In the genomic region with DNA sequence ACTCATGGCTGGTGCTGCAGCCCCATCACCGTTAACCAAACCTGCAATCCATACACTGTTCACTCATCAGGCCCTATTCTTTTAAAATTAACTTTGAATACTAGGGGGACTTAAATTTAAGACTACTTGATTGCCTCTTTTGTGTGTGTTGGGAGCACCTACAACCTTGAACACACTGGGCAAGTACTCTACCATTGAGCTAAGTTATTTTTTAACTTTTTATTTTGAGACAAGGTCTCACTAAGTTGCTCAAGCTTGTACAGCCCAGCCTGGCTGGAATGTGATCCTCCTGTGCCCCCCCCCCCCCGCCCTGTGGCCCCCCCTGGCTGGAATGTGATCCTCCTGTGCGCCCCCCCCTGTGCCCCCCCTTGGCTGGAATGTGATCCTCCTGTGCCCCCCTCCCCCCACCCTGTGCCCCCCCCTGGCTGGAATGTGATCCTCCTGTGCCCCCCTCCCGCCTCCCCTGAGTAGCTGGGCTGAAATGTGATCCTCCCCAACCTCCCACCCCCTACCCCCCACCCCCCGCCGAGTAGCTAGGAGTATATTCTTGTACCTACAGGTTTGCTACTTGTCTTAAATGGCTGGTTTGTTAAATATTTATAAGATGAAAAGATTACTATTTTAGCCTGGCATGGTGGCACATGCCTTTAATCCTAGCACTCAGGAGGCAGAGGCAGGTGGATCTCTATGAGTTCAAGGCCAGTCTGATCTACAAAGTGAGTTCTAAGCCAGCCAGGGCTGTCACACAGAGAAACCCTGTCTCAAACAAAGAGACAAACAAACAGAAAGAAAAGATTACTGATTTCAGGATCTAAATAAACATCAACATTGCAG, we compare ENCODE assay signal across 21 mouse cellular contexts. TPM values are rescaled to one million over a fixed set of nuclear protein-coding genes. Genes with fewer than 3 reads are reported as not detected.
DNase-seq lines count a peak whose midpoint lies in the region; ATAC-seq lines count a peak whose summit lies in the region.
"Had no signal": no experiment of that assay in that cellular context is flagged by ENCODE, and none has a peak within 500 bp of the region (broad histone marks: within the 10 kb centered on the region; RNA-seq: fewer than 3 reads in every experiment).

No protein-coding gene starts in this region.

- H3K9me3 ChIP-seq in forebrain, embryonic 15.5 days, result no peaks in the 10 kb centered on the region
- H3K9me3 ChIP-seq in heart, embryonic 10.5 days, result no peaks in the 10 kb centered on the region
- H3K9me3 ChIP-seq: embryonic facial prominence, embryonic 13.5 days; neural tube, embryonic 13.5 days had no signal

- H3K27ac ChIP-seq in forebrain, embryonic 15.5 days (replicated peaks), result no peak overlapping the region
- H3K27ac ChIP-seq in heart, embryonic 10.5 days, result no peak overlapping the region
- H3K27ac ChIP-seq: embryonic facial prominence, embryonic 13.5 days; layer of hippocampus, adult 2 months; left cerebral cortex, adult 2 months; midbrain, embryonic 12.5 days; neural tube, embryonic 13.5 days had no signal

- no peaks in the 10 kb centered on the region for H3K4me1 ChIP-seq in forebrain, embryonic 15.5 days
- H3K4me1 ChIP-seq in heart, embryonic 10.5 days, result no peaks in the 10 kb centered on the region
- H3K4me1 ChIP-seq: embryonic facial prominence, embryonic 13.5 days; midbrain, embryonic 12.5 days; neural tube, embryonic 13.5 days had no signal

- WGBS in forebrain, embryonic 15.5 days, result 65% methylated on average over 6 of the region's 6 CpGs
- WGBS in heart, embryonic 10.5 days, result 61% methylated on average over 4 of the region's 6 CpGs

- no peak overlapping the region for H3K4me2 ChIP-seq in forebrain, embryonic 15.5 days (replicated peaks)
- H3K4me2 ChIP-seq: embryonic facial prominence, embryonic 13.5 days; midbrain, embryonic 12.5 days; neural tube, embryonic 13.5 days had no signal

- no peak overlapping the region for H3K4me3 ChIP-seq in forebrain, embryonic 15.5 days
- no peak overlapping the region for H3K4me3 ChIP-seq in heart, embryonic 10.5 days
- H3K4me3 ChIP-seq: embryonic facial prominence, embryonic 13.5 days; layer of hippocampus, adult 2 months; left cerebral cortex, adult 2 months; midbrain, embryonic 12.5 days; neural tube, embryonic 13.5 days had no signal

- ATAC-seq in forebrain, embryonic 15.5 days (replicated peaks), result no peak
- no peak for ATAC-seq in megakaryocyte, adult 5-6 weeks (ENCODE audit: poor library complexity, severe bottlenecking)
- ATAC-seq: inflammation-experienced regulatory T-cells, adult 6 months had no signal

- DNase-seq in embryo, embryonic 9.5 days (ENCODE audit: extremely low spot score), result peak; percentile 12
- no peak for DNase-seq in embryo, embryonic 10.5 days (ENCODE audit: low spot score)
- peak; percentile 57 for DNase-seq in R1 (ENCODE audit: low read depth, low spot score)
- peak; percentile 81 for DNase-seq in kidney, adult 9 months
- peak; percentile 59 to 73 for DNase-seq in kidney, postnatal 36 days
- DNase-seq in heart, embryonic 10.5 days (ENCODE audit: low spot score), result no peak
- DNase-seq: cerebellum, postnatal 10 days; heart, adult 18-20 months; lung, adult 2 months; lung, postnatal 36 days; right cerebral cortex, postnatal 25 days; thymus, postnatal 25 days had no signal

- H3K36me3 ChIP-seq in forebrain, embryonic 15.5 days, result no peaks in the 10 kb centered on the region
- 0 out of 2 replicates have a peak, but pooled peaks cover 11% of the 10 kb centered on the region for H3K36me3 ChIP-seq in heart, embryonic 10.5 days

- no peak overlapping the region for H3K9ac ChIP-seq in forebrain, embryonic 15.5 days (replicated peaks)
- H3K9ac ChIP-seq: embryonic facial prominence, embryonic 13.5 days; midbrain, embryonic 12.5 days; neural tube, embryonic 13.5 days had no signal

- H3K27me3 ChIP-seq in forebrain, embryonic 15.5 days, result no peaks in the 10 kb centered on the region
- H3K27me3 ChIP-seq in heart, embryonic 10.5 days (ENCODE audit: insufficient read depth, poor library complexity, severe bottlenecking), result no peaks in the 10 kb centered on the region
- H3K27me3 ChIP-seq: CH12.LX; embryonic facial prominence, embryonic 13.5 days; midbrain, embryonic 12.5 days; neural tube, embryonic 13.5 days had no signal

RNA-seq across cellular contexts. Expression of a gene that starts 5.1 kb away (rescaled TPM):
- 5.7 and 7.3 TPM in 2 replicates for polyA plus RNA-seq in forebrain, embryonic 15.5 days (2015; fragmentation: Nextera tagmentation; extraction: Ambion mirVana)
- polyA plus RNA-seq in heart, embryonic 10.5 days (2016; fragmentation: Nextera tagmentation; extraction: Ambion mirVana), result 5.2 and 5.5 TPM in 2 replicates
- not detected in 2 replicates for total RNA-seq in megakaryocyte, adult 5-6 weeks (2015)
- total RNA-seq in megakaryocyte, adult 5-6 weeks (2017), result 0.18 TPM in 1 of 2 replicates, not detected in the other
- total RNA-seq: heart, adult 18-20 months; layer of hippocampus, adult 2 months; left cerebral cortex, adult 2 months had no signal

RNA-seq across cellular contexts. Expression of a gene that starts 28.1 kb away (rescaled TPM):
- 21.9 and 23.0 TPM in 2 replicates for polyA plus RNA-seq in forebrain, embryonic 15.5 days (2015; fragmentation: Nextera tagmentation; extraction: Ambion mirVana)
- 17.5 and 20.0 TPM in 2 replicates for polyA plus RNA-seq in heart, embryonic 10.5 days (2016; fragmentation: Nextera tagmentation; extraction: Ambion mirVana)
- total RNA-seq in megakaryocyte, adult 5-6 weeks (2015), result 18.7 and 23.5 TPM in 2 replicates
- total RNA-seq in megakaryocyte, adult 5-6 weeks (2017), result 19.2 and 34.6 TPM in 2 replicates

RNA-seq across cellular contexts. Expression of a gene that starts 46.0 kb away (rescaled TPM):
- polyA plus RNA-seq in forebrain, embryonic 15.5 days (2015; fragmentation: Nextera tagmentation; extraction: Ambion mirVana), result 51.5 and 52.9 TPM in 2 replicates
- polyA plus RNA-seq in heart, embryonic 10.5 days (2016; fragmentation: Nextera tagmentation; extraction: Ambion mirVana), result 105 and 112 TPM in 2 replicates
- total RNA-seq in megakaryocyte, adult 5-6 weeks (2015), result 25.5 and 30.1 TPM in 2 replicates
- 50.7 and 53.7 TPM in 2 replicates for total RNA-seq in megakaryocyte, adult 5-6 weeks (2017)

RNA-seq across cellular contexts. Expression of a gene that starts 55.2 kb away (rescaled TPM):
- polyA plus RNA-seq in forebrain, embryonic 15.5 days (2015; fragmentation: Nextera tagmentation; extraction: Ambion mirVana), result 0.84 and 1.1 TPM in 2 replicates
- 0.91 and 1.1 TPM in 2 replicates for polyA plus RNA-seq in heart, embryonic 10.5 days (2016; fragmentation: Nextera tagmentation; extraction: Ambion mirVana)
- 0.98 and 1.0 TPM in 2 replicates for total RNA-seq in megakaryocyte, adult 5-6 weeks (2015)
- total RNA-seq in megakaryocyte, adult 5-6 weeks (2017), result 0.51 and 1.1 TPM in 2 replicates

Comparison
In these comparisons a context has a peak if more than half of its experiments do, and no peak if none do; other contexts are left out.
1. DNase-seq: peak in embryo, embryonic 9.5 days (single experiment), R1 (single experiment), kidney, adult 9 months (single experiment) and kidney, postnatal 36 days (2 of 2); none in embryo, embryonic 10.5 days (single experiment) and heart, embryonic 10.5 days (single experiment).